Mouse (Mus musculus) Patski (cell line): ENCODE measurements around the gene Tcl1. TPM values are rescaled to one million over a fixed set of nuclear protein-coding genes. Genes with fewer than 3 reads are reported as not detected.

ENCODE experiments used
- ATAC-seq: fragments of 100-300 bp; one replicate; pipeline ENCODE4 v1.8.0; 2021
- CTCF ChIA-PET: fragments of 350-600 bp; sonication (Branson Sonifier 250); formaldehyde crosslinking; loops from one replicate; lab custom pipeline; 2022; ENCODE audit warnings: inconsistent platforms; lab: Charles Lee
- POLR2A ChIA-PET: fragments of 350-600 bp; sonication (Branson Sonifier 250); formaldehyde crosslinking; loops from one replicate; lab custom pipeline; 2022; ENCODE audit warnings: antibody characterized with exemption, inconsistent platforms; lab: Charles Lee
- DNase-seq: peaks from one replicate; pipeline ENCODE4 v3.0.0-alpha.2; 2011; ENCODE audit warnings: low read depth, low spot score
- H3K27me3 ChIP-seq: fragments of 371-371 bp; one replicate; pipeline ENCODE4 v1.5.1; 2021
- CTCF ChIP-seq: fragments of 100-300 bp; IDR thresholded peaks from one replicate; pipeline ENCODE4 v1.5.1; 2021
- in situ Hi-C: fragments of 300-500 bp; cut with MboI; formaldehyde crosslinking; loops from 3 replicates; pipeline ENCODE4 v1.11.1; 2018; ENCODE audit warnings: low pct_unique_long_range_greater_than_20kb, mixed read lengths
- polyA plus RNA-seq: library from polyadenylated mRNA; unstranded; gene quantifications from one replicate; pipeline ENCODE4 v1.2.3, GENCODE M21; 2021

Gene Tcl1
- not detected for polyA plus RNA-seq

DNA sequence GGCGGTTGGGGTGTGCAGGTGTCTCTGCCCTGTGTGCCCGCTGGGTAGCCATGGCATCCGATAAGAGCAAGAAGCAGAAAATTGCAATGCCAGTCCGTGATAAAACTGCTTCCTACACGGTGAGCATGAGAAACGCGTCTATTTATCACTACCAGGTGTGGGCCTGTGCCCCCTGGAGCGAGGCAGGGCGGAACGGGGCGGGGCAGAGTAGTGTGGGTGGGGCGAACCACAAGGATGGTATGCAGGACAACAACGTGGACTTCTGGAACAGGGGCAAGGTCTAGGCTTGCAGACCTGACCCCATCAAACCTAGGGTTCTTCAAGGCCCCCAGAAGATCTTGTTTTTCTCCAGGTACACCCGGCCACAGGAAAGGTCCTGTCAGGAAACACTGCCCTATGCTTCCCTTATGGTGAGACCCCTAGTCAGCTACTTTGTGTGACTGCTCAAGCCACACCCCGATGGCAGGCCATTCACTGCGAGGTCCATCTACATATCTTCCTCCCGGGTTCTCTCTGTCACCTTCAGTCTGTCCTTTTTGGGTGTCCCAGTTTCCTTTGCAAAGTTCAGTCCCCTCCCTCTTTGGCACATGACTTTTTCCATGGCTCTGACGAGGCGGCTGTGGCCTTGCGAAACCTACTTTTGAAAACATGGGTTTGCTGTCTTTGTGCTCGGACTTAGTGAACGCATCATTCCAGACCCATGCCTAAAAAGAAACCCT is at the start of gene Tcl1:
Gene Tcl1 (minus strand): TSS at position 193 of the 719 bp plus-strand sequence.
- no peak for ATAC-seq
- CTCF ChIA-PET: no interaction called here

DNA sequence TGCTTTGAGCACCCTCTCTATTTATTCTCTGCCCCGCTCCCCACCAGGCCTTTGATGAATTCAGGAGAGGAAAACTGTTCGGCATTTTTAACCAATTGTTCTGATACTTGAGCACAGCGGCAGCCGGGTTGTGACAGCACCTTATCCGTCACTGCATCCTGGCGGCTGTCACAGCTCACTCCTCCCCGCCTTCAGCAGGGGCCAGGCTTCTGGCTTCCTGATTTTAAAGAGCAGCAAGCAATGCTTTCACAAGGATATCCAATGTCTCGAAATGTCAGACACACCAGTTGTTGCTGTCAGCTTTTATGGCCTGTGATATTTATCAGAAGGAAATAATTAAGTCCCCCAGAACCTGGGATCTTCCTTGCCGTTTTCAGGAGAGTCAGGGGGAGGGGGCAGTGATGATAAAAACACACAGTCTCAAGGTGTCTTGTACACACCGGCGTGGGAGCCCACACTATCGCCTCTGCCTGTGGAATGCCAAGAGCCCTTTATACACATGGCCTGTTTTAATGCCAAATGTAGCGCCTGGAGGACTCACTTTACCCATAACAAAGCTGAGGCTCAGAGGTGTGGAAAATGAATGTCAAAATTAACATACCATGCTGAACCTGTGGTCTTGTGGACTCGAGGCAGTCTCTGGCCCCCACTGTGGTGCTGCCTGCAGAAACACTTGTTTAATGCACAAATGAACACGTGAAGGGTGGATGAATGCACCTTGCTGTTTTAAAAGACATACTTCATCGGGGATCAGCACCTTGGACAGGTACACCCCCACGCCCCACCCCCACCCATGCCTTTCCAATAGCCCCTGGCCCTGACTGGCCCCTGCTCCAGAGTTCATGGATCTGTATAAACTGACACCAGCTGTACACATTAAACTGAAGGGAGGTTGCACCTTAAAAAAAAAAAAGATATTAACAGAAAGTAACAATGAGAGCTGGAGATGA is 48.7 kb upstream of the Tcl1 start:
- peaks cover 11% of the 10 kb centered on the region for H3K27me3 ChIP-seq
- no peak for DNase-seq
- ChIA-PET CTCF (no interaction called here), POLR2A (no interaction called here)
- TF ChIP-seq CTCF: no peak
- no peak for ATAC-seq
- in situ Hi-C loops: no loop called here

More for the DNA sequence above, at the start of gene Tcl1:
- DNase-seq: no peak
- in situ Hi-C loops: no loop called here
- POLR2A ChIA-PET: no interaction called here
- peaks cover 17% of the 10 kb centered on the region for H3K27me3 ChIP-seq
- no peak for TF ChIP-seq CTCF

DNA sequence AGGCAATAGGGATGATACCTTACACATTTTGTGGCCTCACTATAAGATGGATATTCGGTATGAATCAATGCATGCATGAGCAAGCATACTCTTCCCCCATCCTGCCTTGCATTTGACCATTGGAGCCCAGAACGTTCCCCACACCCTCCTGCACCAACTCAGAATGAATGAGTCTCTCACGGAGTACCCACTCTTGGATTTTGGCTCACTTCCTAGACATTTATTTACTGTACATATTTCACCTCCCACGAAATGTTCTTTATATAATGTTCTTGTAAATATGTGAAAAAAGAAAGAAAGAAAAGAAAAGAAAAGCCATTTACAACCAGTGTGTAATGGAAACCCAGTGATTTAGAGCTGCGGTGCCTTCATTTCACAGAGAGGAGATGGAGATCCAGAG is 44.5 kb upstream of the Tcl1 start:
- in situ Hi-C loops: no loop called here

DNA sequence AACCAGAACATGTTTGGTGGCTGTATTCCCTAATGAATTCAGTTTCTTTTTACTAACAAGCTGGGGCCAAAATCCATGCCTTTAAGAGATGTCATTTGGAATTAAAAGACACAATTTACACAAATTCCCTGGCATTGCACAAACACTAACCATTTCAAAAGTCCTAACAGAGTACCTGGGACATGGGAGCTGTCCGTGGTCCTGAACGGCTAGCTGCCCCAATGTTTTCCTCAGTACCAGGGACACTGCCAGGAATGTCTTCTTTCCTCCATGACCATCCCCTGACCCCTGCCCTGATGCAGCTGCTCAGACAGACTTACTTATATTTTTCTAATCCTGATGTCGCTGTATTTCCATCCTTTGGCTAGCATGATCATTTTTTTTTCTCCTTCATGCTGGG is 43.5 kb upstream of the Tcl1 start:
- in situ Hi-C loops: no loop called here

More for the DNA sequence above, 44.5 kb upstream of the Tcl1 start:
- DNase-seq (no peak), ATAC-seq (no peak)
- no peak for TF ChIP-seq CTCF
- H3K27me3 ChIP-seq: peaks cover 6% of the 10 kb centered on the region
- CTCF ChIA-PET: no interaction called here
- POLR2A ChIA-PET: no interaction called here

DNA sequence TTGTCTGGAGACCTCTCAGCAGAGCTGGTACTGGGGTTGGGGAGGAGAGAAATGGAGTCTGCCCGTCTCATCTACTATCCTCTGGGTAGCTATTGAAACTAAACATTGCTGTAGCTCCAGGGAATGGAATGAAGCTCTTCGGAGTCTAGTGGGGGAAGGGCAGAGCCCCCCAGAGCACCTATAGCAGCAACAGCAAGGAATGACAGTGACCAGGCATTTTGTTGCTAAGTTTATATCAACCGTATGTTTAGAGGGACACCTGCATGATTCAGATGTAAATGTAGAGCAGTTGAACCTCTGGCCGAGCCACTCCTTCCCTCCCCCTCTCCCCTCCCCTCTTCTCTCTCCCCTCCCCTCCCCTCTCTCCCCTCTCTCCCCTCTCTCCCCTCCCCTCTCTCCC is 36.6 kb upstream of the Tcl1 start:
- POLR2A ChIA-PET: no interaction called here
- in situ Hi-C loops: no loop called here
- ATAC-seq (no peak), DNase-seq (no peak)
- CTCF ChIA-PET: no interaction called here
- no peak for TF ChIP-seq CTCF
- peaks cover 3% of the 10 kb centered on the region for H3K27me3 ChIP-seq

More for the DNA sequence above, 43.5 kb upstream of the Tcl1 start:
- ATAC-seq (no peak), DNase-seq (peak; percentile 6)
- CTCF ChIA-PET: no interaction called here
- peaks cover 4% of the 10 kb centered on the region for H3K27me3 ChIP-seq
- POLR2A ChIA-PET: no interaction called here
- no peak for TF ChIP-seq CTCF

DNA sequence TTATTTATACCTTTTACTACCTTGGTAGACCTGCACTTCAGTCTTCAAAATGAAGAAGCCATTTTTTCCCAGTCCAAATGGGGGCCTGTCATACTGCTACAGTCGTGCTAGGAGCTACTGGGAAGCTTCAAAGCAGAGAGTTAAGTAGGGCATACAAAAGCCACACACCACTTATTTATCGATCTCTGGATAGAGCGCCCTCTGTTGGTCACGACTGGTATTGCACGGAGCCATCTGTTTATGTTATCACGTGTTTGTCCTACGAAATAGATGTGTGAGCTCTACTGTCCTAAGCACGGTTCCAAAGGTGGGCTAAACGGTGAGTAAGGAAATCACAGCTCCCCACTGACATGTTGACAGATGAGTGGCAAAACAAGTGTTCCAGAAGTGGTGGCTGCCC is 36.2 kb upstream of the Tcl1 start:
- in situ Hi-C loops: no loop called here
- CTCF ChIA-PET: no interaction called here

DNA sequence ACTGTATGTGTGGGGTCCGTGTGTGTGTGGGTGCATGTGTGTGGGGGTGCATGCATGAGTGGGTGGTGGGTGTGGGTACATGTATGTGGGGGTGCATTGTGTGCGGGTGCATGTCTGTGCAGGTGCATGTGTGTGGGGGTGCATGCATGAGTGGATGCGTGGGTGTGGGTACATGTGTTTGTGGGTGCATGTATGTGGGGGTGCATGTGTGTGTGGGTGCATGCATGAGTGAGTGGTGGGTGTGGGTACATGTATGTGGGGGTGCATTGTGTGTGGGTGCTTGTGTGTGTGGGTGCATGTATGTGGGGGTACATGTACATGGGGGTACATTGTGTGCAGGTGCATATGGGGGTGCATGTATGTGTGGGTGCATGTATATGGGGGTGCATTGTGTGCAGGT is 31.2 kb upstream of the Tcl1 start:
- peaks cover 6% of the 10 kb centered on the region for H3K27me3 ChIP-seq
- in situ Hi-C loops: no loop called here
- ChIA-PET POLR2A (no interaction called here), CTCF (no interaction called here)
- no peak for DNase-seq
- ATAC-seq: no peak
- no peak for TF ChIP-seq CTCF

More for the DNA sequence above, 36.2 kb upstream of the Tcl1 start:
- POLR2A ChIA-PET: no interaction called here
- ATAC-seq (no peak), DNase-seq (no peak)
- peak; percentile 38 for TF ChIP-seq CTCF
- H3K27me3 ChIP-seq: peaks cover 3% of the 10 kb centered on the region

DNA sequence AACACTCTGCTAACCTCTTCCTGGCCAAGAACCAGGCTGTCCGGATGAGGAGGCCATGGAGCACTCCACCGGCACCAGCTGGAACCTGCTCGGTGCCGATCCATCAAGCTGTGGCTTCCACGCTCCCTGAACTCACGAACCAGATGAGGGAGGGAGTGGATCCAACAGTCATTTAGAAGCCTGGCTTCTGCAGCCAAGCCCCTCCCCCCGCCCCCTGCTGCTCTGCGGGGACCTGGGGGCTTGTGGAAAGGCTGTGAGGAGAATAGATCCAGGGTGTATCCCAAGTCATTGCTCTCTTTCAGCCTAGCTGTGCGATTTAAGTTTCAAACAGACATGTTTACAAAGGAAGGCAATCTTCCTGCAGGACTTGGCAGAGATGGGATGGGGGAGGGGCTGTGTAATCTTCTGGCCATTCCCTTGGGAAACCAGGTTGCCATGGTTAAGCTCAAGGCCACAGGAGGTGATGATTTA is 26.2 kb upstream of the Tcl1 start:
- CTCF ChIA-PET: no interaction called here
- in situ Hi-C loops: no loop called here
- peaks cover 6% of the 10 kb centered on the region for H3K27me3 ChIP-seq
- TF ChIP-seq CTCF: no peak
- DNase-seq (no peak), ATAC-seq (no peak)
- POLR2A ChIA-PET: no interaction called here

DNA sequence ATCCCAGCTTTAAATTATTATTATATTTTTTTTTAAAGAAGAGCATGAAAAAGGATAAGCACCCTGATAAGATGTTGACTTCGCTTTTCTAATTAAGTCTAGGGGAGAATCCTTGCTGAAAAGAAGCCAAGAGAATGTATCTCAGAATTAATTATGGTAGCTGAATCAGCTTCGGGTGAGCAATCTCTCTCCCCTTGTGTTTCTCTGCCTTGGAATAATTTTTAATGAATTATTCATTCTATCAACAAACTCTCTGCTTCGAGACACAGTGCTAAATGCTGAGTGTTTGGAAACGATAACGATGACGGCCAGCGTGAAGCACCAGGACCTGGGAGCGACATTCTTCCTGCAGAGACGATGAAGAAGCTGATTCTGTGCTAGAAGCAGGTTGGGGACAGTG is 16.5 kb upstream of the Tcl1 start:
- TF ChIP-seq CTCF: no peak
- DNase-seq: no peak
- POLR2A ChIA-PET: no interaction called here
- H3K27me3 ChIP-seq: no peaks in the 10 kb centered on the region
- ATAC-seq: no peak
- CTCF ChIA-PET: no interaction called here
- in situ Hi-C loops: no loop called here

DNA sequence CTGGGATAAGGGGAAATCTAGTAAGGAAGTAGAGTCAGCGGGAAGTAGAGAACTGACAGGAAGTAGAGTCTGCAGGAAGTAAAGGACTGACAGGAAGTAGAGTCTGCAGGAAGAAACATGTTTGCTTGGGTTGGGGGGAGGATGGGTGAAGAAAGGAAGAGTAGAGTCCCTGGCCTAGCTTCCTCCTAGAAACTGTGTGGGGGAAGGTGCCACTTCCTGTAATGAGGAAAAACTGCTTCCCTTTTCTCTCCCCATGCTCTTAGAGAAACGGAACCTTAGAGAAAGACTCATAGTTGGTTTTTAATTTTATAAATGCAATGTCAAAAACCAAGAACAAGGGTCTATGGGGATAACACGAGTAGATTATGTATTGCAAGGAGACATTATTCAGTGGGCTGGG is 12.5 kb upstream of the Tcl1 start:
- peaks cover 6% of the 10 kb centered on the region for H3K27me3 ChIP-seq
- in situ Hi-C loops: no loop called here
- POLR2A ChIA-PET: no interaction called here
- ATAC-seq (no peak), DNase-seq (no peak)
- CTCF ChIA-PET: no interaction called here
- TF ChIP-seq CTCF: no peak

DNA sequence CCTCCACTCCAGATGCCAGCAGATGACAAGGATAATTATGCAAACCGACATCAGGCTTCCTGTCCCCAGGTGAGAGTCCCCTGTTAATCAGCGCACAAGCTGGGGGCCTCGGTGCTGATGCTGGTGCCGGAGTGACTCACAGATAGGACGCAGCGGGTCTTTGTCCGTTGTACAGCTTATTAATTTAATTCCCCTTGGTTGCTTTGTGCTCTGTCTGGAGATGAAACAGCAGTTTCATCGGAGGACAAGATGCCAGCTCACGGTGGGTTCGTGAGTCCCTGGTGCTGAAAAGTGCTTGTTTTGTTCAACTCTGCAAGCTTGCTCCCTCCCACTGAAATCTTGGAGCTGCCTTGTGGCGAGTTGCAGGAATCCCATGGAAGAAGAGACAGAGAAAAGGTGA is 11.8 kb upstream of the Tcl1 start:
- DNase-seq (no peak), ATAC-seq (no peak)
- POLR2A ChIA-PET: no interaction called here
- CTCF ChIA-PET: no interaction called here
- in situ Hi-C loops: no loop called here
- peaks cover 9% of the 10 kb centered on the region for H3K27me3 ChIP-seq
- TF ChIP-seq CTCF: no peak
